Mouse (Mus musculus) neural tube, embryonic 15.5 days (tissue): Measurements from ENCODE around the gene Sctr. TPM values are rescaled to one million over a fixed set of nuclear protein-coding genes. Genes with fewer than 3 reads are reported as not detected.

Source experiments
- polyA plus RNA-seq: library from polyadenylated mRNA; unstranded; fragments of >200 nt; fragmentation: Nextera tagmentation; extraction: Ambion mirVana; gene quantifications from 2 replicates; pipeline ENCODE4 v1.2.1, GENCODE M21; 2015

Gene Sctr
- polyA plus RNA-seq, 1 experiment from 2014 or later: 0.84 TPM

Other genes with a start within 250 kb of the Sctr start
- 7.7 and 11.8 TPM in 2 replicates for gene Ptpn4, start 169.3 kb upstream of the Sctr start, polyA plus RNA-seq
- gene Tmem177, start 93.7 kb upstream of the Sctr start, polyA plus RNA-seq: 5.9 and 6.6 TPM in 2 replicates
- 0.22 and 0.26 TPM in 2 replicates for gene Cfap221, start 9.7 kb upstream of the Sctr start, polyA plus RNA-seq
- 6.5 and 7.7 TPM in 2 replicates for gene Tmem37, start 67.2 kb downstream of the Sctr start, polyA plus RNA-seq
- 1,502 and 1,904 TPM in 2 replicates for gene Dbi, start 114.2 kb downstream of the Sctr start, polyA plus RNA-seq
- gene 3110009E18Rik, start 114.3 kb downstream of the Sctr start, polyA plus RNA-seq: 17.3 and 17.9 TPM in 2 replicates